In genomic region chr2:119101552-119101951, GRCm38 (mm10) we compare ENCODE assay signal across 30 mouse cellular contexts. TPM values are rescaled to one million over a fixed set of nuclear protein-coding genes. Genes with fewer than 3 reads are reported as not detected.
DNase-seq lines count a peak whose midpoint lies in the region; TF ChIP-seq lines count a peak whose summit lies in the region.
"Had no signal": no experiment of that assay in that cellular context is flagged by ENCODE, and none has a peak within 500 bp of the region (broad histone marks: within the 10 kb centered on the region; RNA-seq: fewer than 3 reads in every experiment).

No protein-coding gene starts in this region.

- H3K36me3 ChIP-seq in MEL (ENCODE audit: control insufficient read depth in 1 of 2, insufficient read depth in 2 of 2, low read length in 2 of 2): peaks cover 2 to 46% of the 10 kb centered on the region in 2 experiments; a peak in 3 of 4 replicates
- H3K36me3 ChIP-seq in forebrain, embryonic 10.5 days (replicated peaks): peaks cover 79% of the 10 kb centered on the region
- H3K36me3 ChIP-seq: midbrain, embryonic 15.5 days; neural tube, embryonic 15.5 days had no signal

- peak; percentile 21 to 51 (median 49); a peak in 4 of 6 replicates for TF ChIP-seq CTCF in MEL (IDR thresholded peaks at IDR 0.05 in 2 of 3, conservative IDR thresholded peaks at IDR 0.05 in 1 of 3; ENCODE audit: control insufficient read depth in 1 of 3, insufficient read depth in 1 of 3, low read depth in 2 of 3, low read length in 3 of 3, poor library complexity in 1 of 3, severe bottlenecking in 1 of 3)

- no peak overlapping the region for H3K9ac ChIP-seq in MEL (ENCODE audit: control insufficient read depth, low read depth, low read length, poor library complexity, severe bottlenecking)
- H3K9ac ChIP-seq: forebrain, embryonic 12.5 days; heart, embryonic 13.5 days; hindbrain, embryonic 14.5 days; limb, embryonic 15.5 days; liver, embryonic 13.5 days; midbrain, embryonic 15.5 days; neural tube, embryonic 15.5 days had no signal

- H3K9me3 ChIP-seq in MEL (replicated peaks; ENCODE audit: insufficient read depth, low read length): no peaks in the 10 kb centered on the region
- no peaks in the 10 kb centered on the region for H3K9me3 ChIP-seq in forebrain, embryonic 10.5 days
- H3K9me3 ChIP-seq: forebrain, embryonic 12.5 days; heart, embryonic 13.5 days; limb, embryonic 10.5 days; limb, embryonic 15.5 days; liver, embryonic 13.5 days; midbrain, embryonic 10.5 days; midbrain, embryonic 15.5 days; neural tube, embryonic 15.5 days had no signal

- no peak for TF ChIP-seq POLR2A in MEL (IDR thresholded peaks at IDR 0.05; ENCODE audit: control insufficient read depth in 1 of 2, insufficient read depth in 1 of 2, low read depth in 1 of 2, low read length in 2 of 2, poor library complexity in 1 of 2)

- no peaks in the 10 kb centered on the region for H3K27me3 ChIP-seq in MEL (ENCODE audit: control insufficient read depth in 1 of 2, insufficient read depth in 2 of 2, low read length in 2 of 2)
- no peaks in the 10 kb centered on the region for H3K27me3 ChIP-seq in forebrain, embryonic 10.5 days (ENCODE audit: poor library complexity, severe bottlenecking)
- H3K27me3 ChIP-seq: forebrain, embryonic 12.5 days; heart, embryonic 13.5 days; limb, embryonic 15.5 days; liver, embryonic 13.5 days; midbrain, embryonic 15.5 days; neural tube, embryonic 15.5 days had no signal

- H3K4me3 ChIP-seq in MEL (ENCODE audit: control insufficient read depth in 1 of 2, insufficient read depth in 1 of 2, low read depth in 2 of 2, low read length in 2 of 2): no peak overlapping the region
- H3K4me3 ChIP-seq in forebrain, embryonic 10.5 days: no peak overlapping the region
- H3K4me3 ChIP-seq: erythroblast, embryonic 14.5 days; forebrain, embryonic 12.5 days; heart, embryonic 13.5 days; limb, embryonic 10.5 days; limb, embryonic 15.5 days; liver, embryonic 13.5 days; midbrain, embryonic 10.5 days; midbrain, embryonic 15.5 days; neural tube, embryonic 15.5 days had no signal

- no peaks in the 10 kb centered on the region for H3K79me2 ChIP-seq in MEL (ENCODE audit: control insufficient read depth, insufficient read depth, low read length, poor library complexity)

- no peak for TF ChIP-seq EP300 in MEL (IDR thresholded peaks at IDR 0.05; ENCODE audit: low read depth in 1 of 2, low read length in 2 of 2)

- H3K4me1 ChIP-seq in MEL (ENCODE audit: control insufficient read depth in 1 of 2, insufficient read depth in 2 of 2, low read length in 2 of 2): no peaks in the 10 kb centered on the region
- H3K4me1 ChIP-seq in forebrain, embryonic 10.5 days: no peaks in the 10 kb centered on the region
- H3K4me1 ChIP-seq: forebrain, embryonic 12.5 days; heart, embryonic 13.5 days; limb, embryonic 10.5 days; limb, embryonic 15.5 days; liver, embryonic 13.5 days; midbrain, embryonic 10.5 days; midbrain, embryonic 15.5 days; neural tube, embryonic 15.5 days had no signal

- TF ChIP-seq RAD21 in MEL (IDR thresholded peaks at IDR 0.05; ENCODE audit: low read depth, low read length): peak; percentile 37

- peak; percentile 42 for DNase-seq in retina, embryonic 14.5 days (ENCODE audit: low spot score)
- DNase-seq in retina, postnatal 1 day: no peak
- DNase-seq in MEL (ENCODE audit: low read depth, low spot score) (peak; percentile 62), ZHBTc4 (ENCODE audit: low read depth, low spot score) (peak; percentile 48)
- no peak for DNase-seq in kidney, adult 8-10 months
- DNase-seq in frontal cortex, postnatal 36 days (ENCODE audit: low spot score in 2 of 2): no peak
- DNase-seq in forebrain, embryonic 10.5 days (ENCODE audit: extremely low spot score, low spot score): no peak
- DNase-seq: adrenal gland, postnatal 10 days; cerebellum, adult 2 months; cerebellum, postnatal 14 days; gastrocnemius, postnatal 36 days; heart, adult 18-20 months; heart, postnatal 10 days; kidney, postnatal 14 days; liver, embryonic 13.5 days; lung, adult 18-20 months; lung, postnatal 4 days; right cerebral cortex, adult 18-20 months; thymus, adult 18-20 months; thymus, postnatal 25 days had no signal

- no peak overlapping the region for H3K27ac ChIP-seq in MEL (ENCODE audit: control insufficient read depth, low read depth, low read length)
- no peak overlapping the region for H3K27ac ChIP-seq in forebrain, embryonic 10.5 days
- H3K27ac ChIP-seq: forebrain, embryonic 12.5 days; heart, embryonic 13.5 days; hindbrain, embryonic 14.5 days; limb, embryonic 10.5 days; limb, embryonic 15.5 days; liver, embryonic 13.5 days; midbrain, embryonic 10.5 days; midbrain, embryonic 15.5 days; neural tube, embryonic 15.5 days; stomach, postnatal 0 days had no signal

TF ChIP-seq in MEL, 35 proteins besides CTCF, POLR2A, EP300 and RAD21:
- TF ChIP-seq KAT2A (conservative IDR thresholded peaks at IDR 0.05; ENCODE audit: low read depth, low read length) (no peak), HCFC1 (IDR thresholded peaks at IDR 0.05; ENCODE audit: low read depth, low read length) (no peak), GATA1 (IDR thresholded peaks at IDR 0.05; ENCODE audit: low read depth, low read length) (no peak), SMC3 (IDR thresholded peaks at IDR 0.05; ENCODE audit: low read depth, low read length) (peak; percentile 49), USF2 (IDR thresholded peaks at IDR 0.05; ENCODE audit: borderline replicate concordance in 1 of 2, insufficient read depth in 1 of 2, low read depth in 1 of 2, low read length in 2 of 2) (no peak)
TF ChIP-seq in MEL: peak in this region for 1.

RNA-seq across cellular contexts. Expression of gene Rad51, which starts 11.0 kb away (rescaled TPM):
- total RNA-seq in MEL (2012; rRNA removed): 23.5 and 24.3 TPM in 2 replicates
- polyA plus RNA-seq in MEL (2012; ENCODE audit: insufficient read depth in 1 of 2, insufficient read length in 2 of 2, low read depth in 1 of 2, low replicate concordance in 2 of 2, missing spikeins in 1 of 2): 10 to 100 TPM in 1 of 2 experiments, not detected in 1; 51.8 TPM
- 110 and 113 TPM in 2 replicates for polyA plus RNA-seq in forebrain, embryonic 10.5 days (2016; fragmentation: Nextera tagmentation; extraction: Ambion mirVana)

RNA-seq across cellular contexts. Expression of gene Knl1, which starts 54.6 kb away (rescaled TPM):
- 23.2 and 31.7 TPM in 2 replicates for total RNA-seq in MEL (2012; rRNA removed)
- 100 to 1,000 TPM in 1 of 2 experiments, 10 to 100 TPM in 1; 18.6 to 160 TPM for polyA plus RNA-seq in MEL (2012; ENCODE audit: insufficient read depth in 1 of 2, insufficient read length in 2 of 2, low read depth in 1 of 2, low replicate concordance in 2 of 2, missing spikeins in 1 of 2)
- 68.5 and 74.0 TPM in 2 replicates for polyA plus RNA-seq in forebrain, embryonic 10.5 days (2016; fragmentation: Nextera tagmentation; extraction: Ambion mirVana)

RNA-seq across cellular contexts. Expression of gene Rmdn3, which starts 55.3 kb away (rescaled TPM):
- total RNA-seq in MEL (2012; rRNA removed): 44.7 and 57.4 TPM in 2 replicates
- polyA plus RNA-seq in MEL (2012; ENCODE audit: insufficient read depth in 1 of 2, insufficient read length in 2 of 2, low read depth in 1 of 2, low replicate concordance in 2 of 2, missing spikeins in 1 of 2): 10 to 100 TPM in 1 of 2 experiments, not detected in 1; 52.5 TPM
- 50.9 and 54.0 TPM in 2 replicates for polyA plus RNA-seq in forebrain, embryonic 10.5 days (2016; fragmentation: Nextera tagmentation; extraction: Ambion mirVana)

Comparison
In these comparisons a context has a peak if more than half of its experiments do, and no peak if none do; other contexts are left out.
1. DNase-seq: peak in retina, embryonic 14.5 days (single experiment), MEL (single experiment) and ZHBTc4 (single experiment); none in retina, postnatal 1 day (single experiment), kidney, adult 8-10 months (0 of 2), frontal cortex, postnatal 36 days (0 of 2) and forebrain, embryonic 10.5 days (single experiment).